Mouse (Mus musculus): Measurements from ENCODE around the gene Map3k6. TPM values are rescaled to one million over a fixed set of nuclear protein-coding genes. Genes with fewer than 3 reads are reported as not detected.

Map3k6 gene
- polyA plus RNA-seq, 2 experiments, result 7.5 to 10.4 TPM

- 63% methylated on average over 9 of the region's 10 CpGs for WGBS
- DNase-seq (ENCODE audit: low spot score) (no peak), ATAC-seq (ENCODE audit: low FRiP score, low read depth) (no peak)
- no peaks in the 10 kb centered on the region for H3K27me3 ChIP-seq (ENCODE audit: control insufficient read depth, insufficient read depth, low read length)
- H3K4me2 ChIP-seq (replicated peaks; ENCODE audit: low read depth, low read length, severe bottlenecking), result no peak overlapping the region
- no peak overlapping the region for H3K27ac ChIP-seq (replicated peaks; ENCODE audit: low read depth, low read length)
- H3K4me1 ChIP-seq (ENCODE audit: control insufficient read depth, insufficient read depth, low read length), result 0 out of 2 replicates have a peak, but pooled peaks cover 2% of the 10 kb centered on the region
- H3K9ac ChIP-seq (ENCODE audit: low read depth, low read length, severe bottlenecking), result no peak overlapping the region
- H3K9me3 ChIP-seq (ENCODE audit: control insufficient read depth, low read length), result no peaks in the 10 kb centered on the region
- H3K4me3 ChIP-seq (replicated peaks; ENCODE audit: low read length), result no peak overlapping the region
- TF ChIP-seq POLR2A (IDR thresholded peaks at IDR 0.05; ENCODE audit: borderline replicate concordance, extremely low read depth, insufficient read depth, insufficient read length), result no peak
- H3K36me3 ChIP-seq (ENCODE audit: control insufficient read depth, insufficient read depth, low read length), result no peaks in the 10 kb centered on the region
Measured at GRCm38 (mm10) chr4:133226073-133226472, 14.5 kb upstream of the Map3k6 start.

- DNase-seq (ENCODE audit: low spot score), result no peak
- WGBS, result 66% methylated on average over 8 of the region's 8 CpGs
- no peak overlapping the region for H3K4me3 ChIP-seq (replicated peaks; ENCODE audit: low read length)
- no peak overlapping the region for H3K4me2 ChIP-seq (replicated peaks; ENCODE audit: low read depth, low read length, severe bottlenecking)
- no peaks in the 10 kb centered on the region for H3K4me1 ChIP-seq (ENCODE audit: control insufficient read depth, insufficient read depth, low read length)
- no peaks in the 10 kb centered on the region for H3K27me3 ChIP-seq (ENCODE audit: control insufficient read depth, insufficient read depth, low read length)
- no peak overlapping the region for H3K9ac ChIP-seq (ENCODE audit: low read depth, low read length, severe bottlenecking)
- TF ChIP-seq POLR2A (IDR thresholded peaks at IDR 0.05; ENCODE audit: borderline replicate concordance, extremely low read depth, insufficient read depth, insufficient read length), result no peak
- H3K9me3 ChIP-seq (ENCODE audit: control insufficient read depth, low read length), result no peaks in the 10 kb centered on the region
- no peaks in the 10 kb centered on the region for H3K36me3 ChIP-seq (ENCODE audit: control insufficient read depth, insufficient read depth, low read length)
- no peak overlapping the region for H3K27ac ChIP-seq (replicated peaks; ENCODE audit: low read depth, low read length)
- no peak for ATAC-seq (ENCODE audit: low FRiP score, low read depth)
Measured at GRCm38 (mm10) chr4:133227636-133228035, 13.0 kb upstream of the Map3k6 start.

DNA sequence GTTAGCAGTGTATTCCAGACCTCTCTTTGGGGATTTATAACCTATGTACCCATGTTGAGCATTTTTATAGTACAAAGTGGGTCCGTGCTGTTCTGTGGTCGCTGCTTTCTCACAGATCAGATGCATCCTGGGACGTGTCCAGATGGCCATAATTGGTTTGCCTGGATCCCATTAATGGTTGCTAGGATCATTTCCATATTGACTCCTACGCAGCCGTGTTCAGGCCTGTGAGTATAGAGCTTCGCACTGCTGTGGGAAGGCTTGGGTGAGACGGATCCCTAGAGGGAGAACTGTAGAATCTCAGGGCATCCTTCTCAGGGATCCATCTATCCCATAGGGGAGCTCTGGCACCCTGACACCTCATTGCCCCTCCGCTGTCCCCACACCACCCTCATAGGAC is 11.0 kb upstream of the Map3k6 start:
- H3K27ac ChIP-seq (replicated peaks; ENCODE audit: low read depth, low read length), result peak overlapping the region; percentile 19; the same call in 1 of the 2 replicates
- no peaks in the 10 kb centered on the region for H3K9me3 ChIP-seq (ENCODE audit: control insufficient read depth, low read length)
- no peak for TF ChIP-seq POLR2A (IDR thresholded peaks at IDR 0.05; ENCODE audit: borderline replicate concordance, extremely low read depth, insufficient read depth, insufficient read length)
- ATAC-seq (ENCODE audit: low FRiP score, low read depth), result no peak
- WGBS, result 39% methylated on average over 8 of the region's 8 CpGs
- no peaks in the 10 kb centered on the region for H3K27me3 ChIP-seq (ENCODE audit: control insufficient read depth, insufficient read depth, low read length)
- H3K4me1 ChIP-seq (ENCODE audit: control insufficient read depth, insufficient read depth, low read length), result no peaks in the 10 kb centered on the region
- peak; percentile 42 for DNase-seq (ENCODE audit: low spot score)
- no peak overlapping the region for H3K9ac ChIP-seq (ENCODE audit: low read depth, low read length, severe bottlenecking)
- no peaks in the 10 kb centered on the region for H3K36me3 ChIP-seq (ENCODE audit: control insufficient read depth, insufficient read depth, low read length)
- no peak overlapping the region for H3K4me2 ChIP-seq (replicated peaks; ENCODE audit: low read depth, low read length, severe bottlenecking)
- no peak overlapping the region for H3K4me3 ChIP-seq (replicated peaks; ENCODE audit: low read length)

DNA sequence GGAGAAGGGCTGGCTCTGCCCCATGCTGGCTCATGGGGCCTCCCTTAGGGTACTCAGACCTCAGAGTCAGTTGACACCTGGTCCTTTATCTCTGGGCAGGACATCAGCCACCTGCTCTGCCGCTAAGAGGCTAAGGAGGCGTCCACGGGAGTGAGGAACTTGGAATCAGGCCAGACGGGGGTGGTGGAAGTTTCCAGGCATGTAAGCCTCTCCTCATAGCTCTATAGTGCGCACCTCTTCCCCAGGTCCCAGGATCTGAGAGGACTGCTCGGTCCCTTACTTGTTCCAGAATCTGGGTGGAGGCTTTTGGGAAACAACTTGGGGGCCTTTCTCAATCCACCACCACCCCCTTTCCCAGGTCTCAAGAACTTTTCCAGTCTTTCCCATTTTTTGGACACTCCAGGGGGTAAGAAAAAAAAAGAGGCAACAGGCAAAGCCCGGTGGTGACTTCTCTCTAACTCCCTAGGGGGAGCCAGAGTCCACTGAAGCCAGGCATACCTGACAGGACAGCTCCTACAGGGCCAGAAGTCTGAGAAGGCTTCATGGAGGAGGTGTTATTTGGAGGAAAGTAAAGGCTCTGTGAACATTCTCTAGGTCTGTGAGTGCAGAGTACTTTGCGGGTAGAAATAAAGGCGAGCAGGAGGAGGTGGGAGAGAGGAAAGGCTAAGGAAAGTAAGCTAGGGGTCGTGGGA is 7.2 kb upstream of the Map3k6 start:
- ATAC-seq (ENCODE audit: low FRiP score, low read depth), result no peak
- DNase-seq (ENCODE audit: low spot score), result no peak

GRCm38 (mm10) chr4:133234771-133235170 is 5.8 kb upstream of the Map3k6 start:
- Histone ChIP-seq H3K4me1 (ENCODE audit: control insufficient read depth, insufficient read depth, low read length) (no peaks in the 10 kb centered on the region), H3K9me3 (ENCODE audit: control insufficient read depth, low read length) (no peaks in the 10 kb centered on the region), H3K4me2 (replicated peaks; ENCODE audit: low read depth, low read length, severe bottlenecking) (no peak overlapping the region), H3K9ac (ENCODE audit: low read depth, low read length, severe bottlenecking) (no peak overlapping the region), H3K36me3 (ENCODE audit: control insufficient read depth, insufficient read depth, low read length) (no peaks in the 10 kb centered on the region), H3K27me3 (ENCODE audit: control insufficient read depth, insufficient read depth, low read length) (no peaks in the 10 kb centered on the region), H3K27ac (replicated peaks; ENCODE audit: low read depth, low read length) (no peak overlapping the region), H3K4me3 (replicated peaks; ENCODE audit: low read length) (no peak overlapping the region)
- ATAC-seq (ENCODE audit: low FRiP score, low read depth) (no peak), DNase-seq (ENCODE audit: low spot score) (no peak)
- no peak for TF ChIP-seq POLR2A (IDR thresholded peaks at IDR 0.05; ENCODE audit: borderline replicate concordance, extremely low read depth, insufficient read depth, insufficient read length)
- 56% methylated on average over 5 of the region's 5 CpGs for WGBS

More for the DNA sequence above, 7.2 kb upstream of the Map3k6 start:
- no peak for TF ChIP-seq POLR2A (IDR thresholded peaks at IDR 0.05; ENCODE audit: borderline replicate concordance, extremely low read depth, insufficient read depth, insufficient read length)
- no peaks in the 10 kb centered on the region for H3K4me1 ChIP-seq (ENCODE audit: control insufficient read depth, insufficient read depth, low read length)
- no peak overlapping the region for H3K4me2 ChIP-seq (replicated peaks; ENCODE audit: low read depth, low read length, severe bottlenecking)
- H3K4me3 ChIP-seq (replicated peaks; ENCODE audit: low read length), result no peak overlapping the region
- H3K36me3 ChIP-seq (ENCODE audit: control insufficient read depth, insufficient read depth, low read length), result no peaks in the 10 kb centered on the region
- no peaks in the 10 kb centered on the region for H3K9me3 ChIP-seq (ENCODE audit: control insufficient read depth, low read length)
- WGBS, result 35% methylated on average over 10 of the region's 10 CpGs
- H3K27me3 ChIP-seq (ENCODE audit: control insufficient read depth, insufficient read depth, low read length), result no peaks in the 10 kb centered on the region
- no peak overlapping the region for H3K27ac ChIP-seq (replicated peaks; ENCODE audit: low read depth, low read length)
- no peak overlapping the region for H3K9ac ChIP-seq (ENCODE audit: low read depth, low read length, severe bottlenecking)
